Mouse (Mus musculus) brown adipose tissue, adult 24 weeks (tissue): ENCODE results near the gene Sulf2. TPM values are rescaled to one million over a fixed set of nuclear protein-coding genes. Genes with fewer than 3 reads are reported as not detected.

Experiments used
- H3K27ac ChIP-seq: fragments of 200-500 bp; replicated peaks from 2 replicates; pipeline ENCODE4 v1.5.1; 2012; ENCODE audit warnings: low read depth, mild to moderate bottlenecking, low read length
- H3K4me1 ChIP-seq: fragments of 200-500 bp; 2 replicates; pipeline ENCODE4 v1.6.1; 2012; ENCODE audit warnings: low read length, mixed read lengths; ENCODE audit not compliant: control insufficient read depth, insufficient read depth, insufficient read length
- H3K4me3 ChIP-seq: fragments of 200-500 bp; 2 replicates; pipeline ENCODE4 v1.5.1; 2012; ENCODE audit warnings: low read depth, mild to moderate bottlenecking, low read length, moderate library complexity; ENCODE audit not compliant: insufficient read depth
- polyA plus RNA-seq: library from polyadenylated mRNA; stranded (reverse); fragments of >200 nt; gene quantifications from 2 replicates; pipeline ENCODE4 v1.2.4, GENCODE M21; 2012; ENCODE audit not compliant: missing spikeins, insufficient read depth, insufficient read length

Gene Sulf2
- polyA plus RNA-seq, 1 experiment, result 40.8 TPM

DNA sequence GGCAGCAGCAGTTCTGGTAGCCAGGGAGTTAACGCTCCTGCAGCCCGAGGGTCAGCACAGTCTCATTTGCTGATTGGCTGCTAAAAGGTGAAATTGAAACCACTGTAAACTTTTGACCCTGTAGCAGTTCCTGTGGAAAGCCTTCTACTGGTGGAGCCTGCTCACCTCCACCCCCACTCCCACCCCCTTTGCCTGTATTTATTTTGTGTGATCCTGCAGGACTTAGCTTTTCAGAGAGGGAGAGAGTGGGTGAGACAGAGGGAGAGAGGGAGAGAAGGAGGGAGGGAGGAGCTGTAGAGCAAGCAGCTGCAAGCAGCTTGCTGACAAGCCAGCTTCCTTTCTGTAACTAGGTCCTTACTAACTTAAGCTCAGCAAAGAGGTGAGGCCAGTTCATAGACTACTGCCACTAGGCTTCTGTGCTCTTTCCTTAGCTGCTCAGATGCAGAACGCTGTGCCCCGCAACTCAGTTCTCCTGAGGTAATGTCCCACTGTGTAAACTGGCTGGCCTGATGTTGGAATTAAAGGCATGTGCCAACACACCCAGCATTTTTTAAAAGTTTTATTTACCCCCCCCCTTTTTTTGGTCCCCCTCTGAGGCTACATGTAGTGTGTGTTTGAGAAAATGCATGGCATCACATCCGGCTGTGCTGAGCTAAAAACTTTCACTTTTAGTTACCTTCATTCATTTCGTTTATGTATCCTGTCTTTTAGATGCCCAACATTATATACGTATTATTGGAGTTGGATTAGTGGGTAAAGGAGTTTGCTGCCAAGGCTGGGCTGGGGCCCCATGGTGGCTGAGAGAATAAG lies 124.1 kb downstream of the Sulf2 start:
- peak overlapping the region; percentile 49 for H3K4me3 ChIP-seq
- peak overlapping the region; percentile 51 for H3K27ac ChIP-seq
- H3K4me1 ChIP-seq, result peaks cover 21% of the 10 kb centered on the region

DNA sequence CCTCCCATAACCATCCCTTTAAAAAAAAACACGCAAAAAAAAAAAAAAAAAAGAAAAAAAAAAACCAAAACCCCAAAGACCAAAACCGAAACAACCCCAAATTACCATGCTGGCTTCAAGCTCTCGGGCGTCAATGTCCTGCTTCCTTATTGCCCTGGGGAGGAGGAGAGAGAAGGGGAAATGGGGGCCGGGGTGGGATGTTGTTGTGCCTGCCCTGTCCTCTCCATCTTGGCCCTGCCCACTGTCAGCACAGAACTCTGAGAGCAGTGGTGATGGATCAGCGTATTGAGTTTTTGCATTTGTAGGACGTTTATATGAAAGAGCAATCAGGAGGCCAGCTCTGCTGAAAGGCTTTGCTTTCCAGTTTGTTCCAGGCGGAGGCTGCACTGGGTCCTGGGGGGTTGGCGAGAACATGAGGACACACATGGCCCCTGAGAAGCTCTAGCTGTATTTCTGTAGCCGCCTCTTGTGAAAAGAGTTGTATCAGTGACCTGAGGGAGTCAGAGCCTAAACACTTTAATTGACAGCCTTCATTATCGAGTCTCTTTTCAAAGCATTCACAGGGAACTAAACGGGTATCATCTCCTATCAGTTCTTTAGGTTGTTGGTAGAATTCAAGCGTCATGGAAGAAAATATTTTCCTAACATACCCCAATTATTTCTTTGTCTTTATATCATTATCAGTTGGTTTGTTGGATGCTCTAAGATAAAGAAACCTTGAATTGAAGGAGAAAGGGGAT lies 125.0 kb downstream of the Sulf2 start:
- peak overlapping the region; percentile 52 for H3K4me3 ChIP-seq

DNA sequence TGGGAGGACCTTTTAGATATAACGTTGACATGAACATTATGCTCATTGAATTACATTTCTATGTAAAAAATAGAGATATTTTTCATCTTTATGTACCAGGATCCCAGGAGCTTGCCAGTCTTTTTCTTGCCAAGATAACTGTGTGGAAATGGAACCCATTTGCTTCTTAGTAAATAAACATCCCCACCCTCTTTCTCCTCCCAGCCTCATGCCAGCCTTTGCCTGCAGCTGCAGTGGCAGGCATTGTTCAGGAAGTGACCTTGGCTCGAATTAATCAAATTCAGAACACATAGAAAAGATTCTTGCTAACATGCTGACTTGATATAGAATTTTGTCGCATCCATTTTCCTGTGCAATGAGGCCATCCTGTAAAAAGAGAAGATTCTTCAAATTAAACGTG lies 126.2 kb downstream of the Sulf2 start:
- Histone ChIP-seq H3K27ac (0 out of 2 replicates have a peak overlapping the region, but pooled peaks have one; percentile 36), H3K4me3 (no peak overlapping the region), H3K4me1 (peaks cover 25% of the 10 kb centered on the region)

More for the DNA sequence above, 125.0 kb downstream of the Sulf2 start:
- H3K27ac ChIP-seq, result peak overlapping the region; percentile 65
- H3K4me1 ChIP-seq, result peaks cover 25% of the 10 kb centered on the region

DNA sequence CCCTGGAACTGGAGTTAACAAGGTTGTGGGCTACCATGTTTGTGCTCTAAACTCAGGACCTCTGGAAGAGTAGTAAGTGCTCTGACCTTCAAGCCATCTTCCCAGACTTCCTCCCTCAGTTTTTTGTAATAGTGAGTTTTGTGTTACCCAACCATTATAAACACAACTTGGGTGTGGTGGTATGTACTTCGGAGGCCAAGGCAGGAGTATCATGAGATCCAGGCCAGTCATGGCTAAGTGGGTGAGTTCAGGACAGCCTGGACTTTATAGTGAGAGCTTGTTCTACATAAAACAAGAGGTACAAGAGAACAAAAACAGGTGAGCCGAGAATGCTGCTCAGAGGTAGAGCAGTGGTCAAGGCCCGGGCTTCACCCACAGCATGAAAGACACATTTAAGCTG lies 127.6 kb downstream of the Sulf2 start:
- H3K4me1 ChIP-seq, result peaks cover 31% of the 10 kb centered on the region
- H3K27ac ChIP-seq, result no peak overlapping the region; the same call in 1 of the 2 replicates
- no peak overlapping the region for H3K4me3 ChIP-seq

DNA sequence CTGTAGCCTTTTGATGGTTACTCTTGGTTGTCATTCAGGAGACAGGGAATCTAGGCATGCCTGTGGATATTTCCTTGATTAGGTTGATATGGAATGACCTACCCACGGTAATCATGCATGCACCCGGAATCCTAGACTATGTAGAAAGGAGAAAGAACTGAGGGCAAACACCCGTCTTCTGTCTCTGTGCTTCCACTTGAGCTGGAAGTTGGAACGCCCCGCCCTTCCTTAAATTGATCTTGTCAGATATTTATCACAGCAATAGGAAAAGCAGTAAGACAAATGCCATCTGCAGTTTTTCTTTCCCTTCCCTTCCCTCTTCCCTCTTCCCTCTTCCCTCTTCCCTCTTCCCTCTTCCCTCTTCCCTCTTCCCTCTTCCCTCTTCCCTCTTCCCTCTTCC lies 129.5 kb downstream of the Sulf2 start:
- H3K4me1 ChIP-seq, result peaks cover 33% of the 10 kb centered on the region
- 0 out of 2 replicates have a peak overlapping the region, but pooled peaks have one; percentile 39 for H3K27ac ChIP-seq
- no peak overlapping the region for H3K4me3 ChIP-seq

DNA sequence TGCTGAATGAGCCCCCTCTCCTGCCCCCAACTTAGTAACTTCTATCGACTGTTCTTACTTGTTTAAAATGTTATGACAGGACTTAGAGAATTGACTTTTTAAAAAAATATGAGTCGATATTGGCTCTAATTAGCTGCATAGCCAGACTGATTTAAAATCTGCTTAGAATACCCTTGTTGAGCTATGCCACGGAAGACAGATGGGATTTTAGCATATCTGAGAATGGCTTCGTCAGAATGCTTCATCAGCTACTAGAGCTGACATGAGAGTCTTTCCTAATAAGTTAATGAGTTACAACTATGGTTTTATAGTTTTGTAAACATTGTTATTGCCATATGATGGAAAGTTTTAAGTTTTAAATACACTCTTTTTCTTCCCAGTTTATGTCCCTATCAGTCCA lies 130.8 kb downstream of the Sulf2 start:
- H3K4me3 ChIP-seq, result no peak overlapping the region
- peaks cover 35% of the 10 kb centered on the region for H3K4me1 ChIP-seq
- H3K27ac ChIP-seq, result peak overlapping the region; percentile 23; the same call in 1 of the 2 replicates

DNA sequence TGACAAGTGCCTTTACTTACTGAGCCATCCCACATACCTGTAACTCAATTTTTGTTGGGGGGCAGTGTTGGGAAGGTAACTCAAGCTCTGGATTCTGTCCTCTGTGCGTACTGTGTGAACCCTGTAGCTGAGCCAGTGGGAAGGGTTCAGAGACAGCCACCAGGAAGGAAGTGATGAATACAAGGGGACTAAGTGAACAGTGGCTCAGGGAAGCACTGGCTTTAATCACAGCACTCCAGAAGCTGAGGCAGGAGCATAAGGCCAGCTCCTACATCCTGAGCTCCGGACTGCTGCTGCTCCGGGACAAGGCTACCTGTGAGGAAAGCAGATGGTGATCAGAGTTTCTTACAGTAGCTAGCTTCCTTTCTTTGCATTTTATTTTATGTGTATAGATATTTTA lies 131.4 kb downstream of the Sulf2 start:
- Histone ChIP-seq H3K4me3 (no peak overlapping the region), H3K27ac (peak overlapping the region; percentile 23), H3K4me1 (peaks cover 33% of the 10 kb centered on the region)

Other genes starting within 250 kb of the Sulf2 start
- 7.8 and 10.1 TPM in 2 replicates for gene Ncoa3, start 163.0 kb downstream of the Sulf2 start, polyA plus RNA-seq